Mouse (Mus musculus) neural tube, embryonic 14.5 days (tissue): ENCODE results near the gene Elp5. TPM values are rescaled to one million over a fixed set of nuclear protein-coding genes. Genes with fewer than 3 reads are reported as not detected.
A peak's percentile ranks its signal among the peaks of the same experiment; 100 is the strongest.

ENCODE experiments used
- ATAC-seq: fragments of 200-750 bp; cut with Nextera tagmentation; 2 replicates; pipeline ENCODE4 v1.8.0; 2017; ENCODE audit warnings: low read depth, mild to moderate bottlenecking, moderate TSS enrichment, moderate library complexity
- H3K27ac ChIP-seq: fragments of 300-500 bp; sonication (generic); 2 replicates; pipeline ENCODE4 v1.5.1; 2014; ENCODE audit warnings: low read depth, mild to moderate bottlenecking, control low read depth, low read length, moderate library complexity, mixed read lengths
- H3K27me3 ChIP-seq: fragments of 300-500 bp; sonication (generic); 2 replicates; pipeline ENCODE4 v1.6.1; 2014; ENCODE audit warnings: low read length; ENCODE audit not compliant: control insufficient read depth, insufficient read depth
- H3K36me3 ChIP-seq: fragments of 300-500 bp; sonication (generic); 2 replicates; pipeline ENCODE4 v1.6.1; 2014; ENCODE audit warnings: low read length, mixed read lengths; ENCODE audit not compliant: control insufficient read depth, insufficient read depth
- H3K4me1 ChIP-seq: fragments of 300-500 bp; sonication (generic); 2 replicates; pipeline ENCODE4 v1.6.1; 2014; ENCODE audit warnings: low read length; ENCODE audit not compliant: control insufficient read depth, insufficient read depth
- H3K4me2 ChIP-seq: fragments of 300-500 bp; sonication (generic); 2 replicates; pipeline ENCODE4 v1.6.1; 2014; ENCODE audit warnings: mild to moderate bottlenecking, low read depth, low read length, control low read depth
- H3K4me3 ChIP-seq: fragments of 300-500 bp; sonication (generic); 2 replicates; pipeline ENCODE4 v1.5.1; 2014; ENCODE audit warnings: low read depth, low read length, control low read depth, mixed read lengths
- H3K9ac ChIP-seq: fragments of 300-500 bp; sonication (generic); replicated peaks from 2 replicates; pipeline ENCODE4 v1.6.1; 2014; ENCODE audit warnings: low read depth, mild to moderate bottlenecking, control low read depth, low read length, mixed read lengths
- H3K9me3 ChIP-seq: fragments of 300-500 bp; sonication (generic); 2 replicates; pipeline ENCODE4 v1.6.1; 2016; ENCODE audit warnings: low read length; ENCODE audit not compliant: control insufficient read depth
- whole genome bisulfite sequencing: fragments of 180-500 bp; shearing (Covaris S2); extraction: QIAGEN DNeasy Blood & Tissue Kit; methylation state at CpG from one replicate; pipeline ENCODE4 v1.1.7; 2014; 5-methylcytosine and 5-hydroxymethylcytosine counted together
- polyA plus RNA-seq: library from polyadenylated mRNA; unstranded; fragments of >200 nt; fragmentation: Nextera tagmentation; extraction: Ambion mirVana; gene quantifications from 2 replicates; pipeline ENCODE4 v1.2.1, GENCODE M21; 2014

Gene Elp5
- polyA plus RNA-seq, 1 experiment from 2014 or later = 175 TPM

DNA sequence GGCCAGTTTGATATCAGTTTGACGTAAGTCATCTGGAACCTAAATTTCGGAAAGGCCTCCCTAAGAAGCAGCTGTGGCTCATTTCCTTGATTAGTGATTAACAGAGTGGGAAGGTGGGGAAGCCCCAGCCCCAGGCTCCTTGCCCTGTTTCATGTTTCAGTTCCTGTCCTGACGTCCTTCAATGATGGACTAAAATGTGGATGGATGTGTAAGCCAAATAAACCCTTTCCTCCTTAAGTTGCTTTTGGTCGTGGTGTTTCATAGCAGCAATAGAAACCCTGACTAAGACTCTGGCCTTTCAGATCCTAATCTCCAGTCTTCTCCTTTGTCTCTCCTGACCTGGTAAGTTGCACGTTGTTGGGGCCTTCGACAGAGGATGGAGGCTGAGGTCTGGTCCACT is 12.1 kb downstream of the Elp5 start:
- no peak overlapping the region for H3K27ac ChIP-seq
- H3K4me2 ChIP-seq = no peak overlapping the region
- H3K27me3 ChIP-seq = peaks cover 25% of the 10 kb centered on the region
- H3K9ac ChIP-seq = no peak overlapping the region
- ATAC-seq = no peak
- H3K9me3 ChIP-seq = no peaks in the 10 kb centered on the region
- peaks cover 35% of the 10 kb centered on the region for H3K36me3 ChIP-seq
- peaks cover 6% of the 10 kb centered on the region; the same call in 1 of the 2 replicates for H3K4me1 ChIP-seq
- WGBS = 90% methylated on average over 6 of the region's 6 CpGs
- H3K4me3 ChIP-seq = no peak overlapping the region

DNA sequence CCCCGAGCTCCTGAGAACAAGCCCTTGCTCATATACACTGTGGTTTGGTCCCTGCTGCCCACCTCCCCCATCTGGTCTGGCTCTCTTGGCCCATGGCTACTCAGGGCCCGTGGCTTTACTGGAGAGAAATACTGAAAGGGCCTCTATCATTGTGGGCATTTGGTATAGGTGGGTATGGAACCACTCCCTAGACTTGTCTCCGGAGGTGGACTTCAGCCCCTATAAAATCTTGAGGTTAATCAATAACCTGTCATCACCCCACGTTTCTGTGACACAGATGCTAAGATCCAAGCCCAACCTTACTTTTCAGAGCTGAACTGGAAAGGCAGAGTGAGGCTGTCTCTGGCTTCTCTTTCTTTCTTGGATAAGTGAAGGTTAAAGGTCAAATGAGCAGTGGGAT is 13.5 kb downstream of the Elp5 start:
- 82% methylated on average over 4 of the region's 4 CpGs for WGBS
- ATAC-seq = no peak

DNA sequence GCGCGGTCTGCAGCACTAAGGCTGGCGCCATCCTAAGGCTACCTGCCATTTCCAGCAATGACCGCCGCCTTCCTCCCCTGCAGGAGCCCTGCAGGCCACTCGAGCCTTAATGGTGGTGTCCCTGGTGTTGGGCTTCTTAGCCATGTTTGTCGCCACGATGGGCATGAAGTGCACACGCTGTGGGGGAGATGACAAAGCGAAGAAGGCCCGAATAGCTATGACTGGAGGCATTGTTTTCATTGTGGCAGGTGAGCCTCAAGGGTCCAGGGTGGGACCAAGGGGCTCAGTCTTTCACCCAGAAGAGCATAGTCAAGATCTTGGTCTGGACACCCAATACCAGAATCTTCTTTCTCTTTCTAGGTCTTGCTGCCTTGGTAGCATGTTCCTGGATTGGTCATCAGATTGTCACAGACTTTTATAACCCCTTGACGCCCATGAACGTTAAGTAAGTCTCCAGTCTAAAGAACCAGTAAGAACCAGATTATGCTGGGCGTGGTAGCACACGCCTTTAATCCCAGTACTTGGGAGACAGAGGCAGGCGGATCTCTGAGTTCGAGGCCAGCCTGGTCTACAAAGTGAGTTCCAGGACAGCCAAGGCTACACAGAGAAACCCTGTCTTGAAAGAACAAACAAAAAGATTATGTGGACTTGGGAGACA is 15.3 kb downstream of the Elp5 start:
- Histone ChIP-seq H3K4me1 (peaks cover 9% of the 10 kb centered on the region; the same call in 1 of the 2 replicates), H3K9ac (no peak overlapping the region), H3K9me3 (no peaks in the 10 kb centered on the region), H3K27ac (no peak overlapping the region), H3K4me2 (peak overlapping the region; percentile 38), H3K27me3 (peaks cover 48% of the 10 kb centered on the region), H3K4me3 (peak overlapping the region; percentile 21; the same call in 1 of the 2 replicates), H3K36me3 (peaks cover 19% of the 10 kb centered on the region)
- no peak for ATAC-seq
- 37% methylated on average over 15 of the region's 17 CpGs for WGBS

More for the DNA sequence above, 13.5 kb downstream of the Elp5 start:
- no peak overlapping the region for H3K27ac ChIP-seq
- H3K4me3 ChIP-seq = no peak overlapping the region
- peaks cover 9% of the 10 kb centered on the region; the same call in 1 of the 2 replicates for H3K4me1 ChIP-seq
- no peak overlapping the region for H3K4me2 ChIP-seq
- no peaks in the 10 kb centered on the region for H3K9me3 ChIP-seq
- H3K9ac ChIP-seq = no peak overlapping the region
- peaks cover 38% of the 10 kb centered on the region for H3K27me3 ChIP-seq
- peaks cover 23% of the 10 kb centered on the region for H3K36me3 ChIP-seq

DNA sequence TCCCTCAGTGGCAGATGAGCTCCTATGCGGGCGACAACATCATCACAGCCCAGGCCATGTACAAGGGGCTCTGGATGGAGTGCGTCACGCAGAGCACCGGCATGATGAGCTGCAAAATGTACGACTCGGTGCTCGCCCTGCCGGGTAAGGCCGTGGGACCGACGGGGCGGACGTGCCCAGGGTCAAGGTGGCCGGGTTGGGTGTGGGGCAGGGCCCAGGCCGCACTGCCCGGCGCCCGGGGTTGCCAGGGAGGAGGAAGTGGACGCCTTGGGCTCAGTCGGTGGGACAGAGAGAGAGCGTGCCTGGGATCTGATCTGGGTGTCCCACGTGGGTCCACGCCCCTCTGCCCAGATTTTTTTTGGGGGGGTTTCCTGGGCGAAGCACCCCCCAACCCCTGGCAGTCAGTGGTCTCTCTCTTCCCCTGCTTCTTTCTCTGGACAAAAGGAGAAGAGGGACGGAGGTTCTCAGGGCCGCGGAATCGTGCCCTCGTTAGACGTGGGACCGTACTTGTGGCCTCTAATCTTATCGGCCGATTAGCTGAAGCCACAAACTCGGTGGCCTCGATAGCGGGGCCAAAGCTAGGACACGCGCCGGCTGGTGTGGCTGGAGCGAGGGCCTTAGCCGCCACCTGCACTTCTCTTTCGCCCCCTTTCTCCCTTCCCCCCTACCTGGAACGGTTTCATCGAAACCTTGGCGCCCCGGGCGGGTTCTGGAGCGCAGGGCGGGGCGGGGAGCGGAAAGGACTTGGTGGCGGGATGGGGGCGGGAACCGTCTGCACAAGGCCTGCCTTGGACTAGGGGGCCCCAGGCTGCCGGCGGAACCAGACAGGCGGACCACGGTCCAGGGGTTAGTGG is 16.1 kb downstream of the Elp5 start:
- Histone ChIP-seq H3K9ac (0 out of 2 replicates have a peak overlapping the region, but pooled peaks have one; percentile 28), H3K9me3 (no peaks in the 10 kb centered on the region), H3K27ac (no peak overlapping the region), H3K4me1 (peaks cover 9% of the 10 kb centered on the region; the same call in 1 of the 2 replicates), H3K4me3 (peak overlapping the region; percentile 21; the same call in 1 of the 2 replicates), H3K36me3 (peaks cover 19% of the 10 kb centered on the region), H3K27me3 (peaks cover 48% of the 10 kb centered on the region), H3K4me2 (peak overlapping the region; percentile 38)
- under 1% methylated on average over 55 of the region's 59 CpGs for WGBS
- ATAC-seq = no peak

DNA sequence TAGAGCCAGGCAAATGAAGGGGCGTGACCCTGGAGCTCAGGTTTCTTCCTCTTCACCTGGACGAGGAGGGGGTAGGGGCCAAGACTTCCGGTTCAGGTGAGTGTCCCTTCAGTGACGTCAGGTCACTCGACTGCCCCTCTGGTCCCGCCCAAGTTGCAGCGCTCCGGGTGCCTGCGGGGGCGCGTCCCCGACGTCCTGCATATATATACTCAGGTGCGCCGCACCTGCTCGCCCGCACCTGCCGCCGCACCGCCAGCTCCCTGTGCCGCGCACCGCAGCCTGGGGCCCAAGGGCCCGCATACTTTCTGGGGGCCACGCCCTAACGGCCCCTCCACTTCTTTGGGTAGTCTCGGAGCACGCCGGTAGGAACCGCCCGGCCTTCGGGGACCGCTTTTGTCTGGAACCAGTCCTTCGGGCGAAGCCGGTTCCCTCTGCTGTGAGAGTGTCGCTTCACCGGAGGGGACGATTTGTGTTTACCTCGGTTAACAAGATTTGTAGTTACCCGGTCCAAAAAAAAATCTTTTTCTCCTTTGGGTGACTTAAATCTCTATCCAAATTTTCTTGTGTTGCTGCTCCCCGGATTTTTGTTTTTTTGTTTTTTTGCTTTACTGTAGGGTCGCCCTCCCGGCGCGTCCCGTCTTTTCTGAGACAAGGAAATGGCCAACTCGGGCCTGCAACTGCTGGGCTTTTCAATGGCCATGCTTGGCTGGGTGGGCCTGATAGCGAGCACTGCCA is 16.9 kb downstream of the Elp5 start:
- peak overlapping the region; percentile 21; the same call in 1 of the 2 replicates for H3K4me3 ChIP-seq
- H3K9ac ChIP-seq = no peak overlapping the region
- H3K27ac ChIP-seq = no peak overlapping the region
- WGBS = 2% methylated on average over 49 of the region's 49 CpGs
- H3K4me2 ChIP-seq = no peak overlapping the region
- peaks cover 48% of the 10 kb centered on the region for H3K27me3 ChIP-seq
- H3K4me1 ChIP-seq = peaks cover 9% of the 10 kb centered on the region; the same call in 1 of the 2 replicates
- no peaks in the 10 kb centered on the region for H3K9me3 ChIP-seq
- peaks cover 16% of the 10 kb centered on the region for H3K36me3 ChIP-seq
- ATAC-seq = no peak

DNA sequence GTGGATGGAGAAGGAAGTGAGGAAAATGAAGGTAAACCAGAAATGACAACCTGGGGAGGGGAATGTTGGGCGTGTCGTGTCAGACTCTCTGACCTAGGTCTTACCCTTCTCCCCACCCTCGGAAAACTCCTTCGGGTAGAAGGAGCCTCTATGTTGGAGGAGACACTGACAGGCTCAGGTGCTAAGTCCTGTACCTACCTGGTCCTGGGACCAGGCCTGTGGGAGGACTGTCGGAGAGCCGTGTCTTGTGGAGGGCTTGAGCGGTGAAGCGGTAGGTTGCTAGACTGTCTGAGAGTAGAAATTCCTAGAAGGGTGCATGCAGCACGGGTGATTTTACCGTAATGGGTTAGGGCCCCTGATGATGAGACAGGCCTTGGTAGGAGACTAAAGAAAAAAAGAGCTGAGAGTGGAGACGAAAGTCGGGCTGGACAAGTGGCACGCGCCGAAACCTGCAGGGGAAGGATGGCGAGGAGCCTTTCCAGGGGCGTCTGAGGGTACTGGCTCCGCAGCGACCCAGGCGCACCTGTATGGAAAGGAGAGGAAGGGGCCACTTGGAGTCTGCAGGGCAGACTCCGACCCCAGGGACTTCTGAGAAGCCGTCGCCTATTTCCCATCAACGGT is 17.6 kb downstream of the Elp5 start, which contains the start of gene Cldn7:
Cldn7 (plus strand) TSS at position 130 of the 621 bp plus-strand sequence.
- H3K27ac ChIP-seq = no peak within 1 kb of the TSS
- no peak within 1 kb of the TSS for H3K9ac ChIP-seq
- H3K9me3 ChIP-seq = no peaks in the 10 kb centered on the region
- peaks cover 48% of the 10 kb centered on the region for H3K27me3 ChIP-seq
- H3K4me3 ChIP-seq = no peak within 1 kb of the TSS; the same call in 1 of the 2 replicates
- peaks cover 14% of the 10 kb centered on the region for H3K36me3 ChIP-seq
- ATAC-seq = no peak
- peaks cover 9% of the 10 kb centered on the region; the same call in 1 of the 2 replicates for H3K4me1 ChIP-seq
- WGBS = 11% methylated on average over 24 of the region's 24 CpGs
- no peak within 1 kb of the TSS for H3K4me2 ChIP-seq

DNA sequence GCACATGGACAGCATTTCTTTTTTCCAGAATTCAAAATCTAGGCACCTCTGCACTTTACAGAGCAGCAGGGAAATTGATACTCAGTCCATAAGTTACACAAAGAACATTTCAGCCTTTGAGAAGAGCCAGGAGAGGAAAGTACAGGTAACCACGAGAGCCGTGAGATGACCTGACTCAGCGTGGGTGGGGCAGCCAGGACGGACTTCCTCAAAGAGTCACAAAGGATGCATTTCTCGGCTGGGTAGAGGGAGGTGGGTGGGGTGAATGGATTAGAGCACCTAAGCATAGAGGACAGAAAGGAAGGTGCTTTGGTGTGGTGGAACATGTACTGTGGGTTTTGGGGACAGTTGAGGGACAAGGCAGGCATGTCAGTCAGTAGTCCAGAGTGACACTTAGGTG is 20.5 kb downstream of the Elp5 start:
- no peaks in the 10 kb centered on the region for H3K9me3 ChIP-seq
- peaks cover 9% of the 10 kb centered on the region; the same call in 1 of the 2 replicates for H3K4me1 ChIP-seq
- 55% methylated on average over 5 of the region's 5 CpGs for whole genome bisulfite sequencing
- no peak overlapping the region for H3K4me2 ChIP-seq
- H3K36me3 ChIP-seq = no peaks in the 10 kb centered on the region
- no peak overlapping the region for H3K9ac ChIP-seq
- ATAC-seq = no peak
- no peak overlapping the region for H3K4me3 ChIP-seq
- H3K27ac ChIP-seq = no peak overlapping the region
- H3K27me3 ChIP-seq = peaks cover 36% of the 10 kb centered on the region

DNA sequence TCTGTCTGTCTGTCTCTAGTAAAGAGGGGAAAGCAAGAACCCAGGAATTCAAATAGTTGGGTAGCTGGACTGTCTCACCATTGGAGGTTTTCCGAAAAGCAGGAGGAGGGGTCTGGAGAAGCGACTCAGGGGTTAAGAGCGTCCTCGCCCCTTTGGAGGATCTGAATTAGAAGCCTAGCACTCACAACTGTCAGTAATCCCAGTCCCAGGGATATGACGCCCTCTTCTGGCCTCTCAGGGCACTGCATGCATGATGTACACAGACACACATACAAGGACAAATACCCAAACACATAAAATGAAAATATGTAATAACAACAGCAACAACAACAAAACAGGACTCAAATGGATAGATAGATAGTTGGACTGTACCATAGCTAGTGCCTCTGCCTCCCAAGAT is 21.7 kb downstream of the Elp5 start:
- H3K9ac ChIP-seq = no peak overlapping the region
- H3K36me3 ChIP-seq = no peaks in the 10 kb centered on the region
- H3K4me2 ChIP-seq = no peak overlapping the region
- peaks cover 5% of the 10 kb centered on the region; the same call in 1 of the 2 replicates for H3K4me1 ChIP-seq
- no peak overlapping the region for H3K27ac ChIP-seq
- no peak overlapping the region for H3K4me3 ChIP-seq
- WGBS = 34% methylated on average over 5 of the region's 5 CpGs
- no peak for ATAC-seq
- peaks cover 27% of the 10 kb centered on the region for H3K27me3 ChIP-seq
- H3K9me3 ChIP-seq = no peaks in the 10 kb centered on the region
